Mouse (Mus musculus) heart, embryonic 11.5 days (tissue): ENCODE results near the gene Fdxacb1. TPM values are rescaled to one million over a fixed set of nuclear protein-coding genes. Genes with fewer than 3 reads are reported as not detected.

ENCODE experiments used
- ATAC-seq: fragments of 200-750 bp; cut with Nextera tagmentation; replicated peaks from 2 replicates; pipeline ENCODE4 v1.8.0; 2017; ENCODE audit warnings: moderate library complexity; ENCODE audit not compliant: insufficient number of reproducible peaks, low FRiP score, low TSS enrichment
- H3K27ac ChIP-seq: fragments of 300-500 bp; sonication (generic); 2 replicates; pipeline ENCODE4 v1.5.1; 2014; ENCODE audit warnings: mild to moderate bottlenecking, low read depth, low read length
- H3K27me3 ChIP-seq: fragments of 300-500 bp; sonication (generic); 2 replicates; pipeline ENCODE4 v1.6.1; 2014; ENCODE audit warnings: mild to moderate bottlenecking, low read length, mixed read lengths; ENCODE audit not compliant: control insufficient read depth, insufficient read depth
- H3K36me3 ChIP-seq: fragments of 300-500 bp; sonication (generic); 2 replicates; pipeline ENCODE4 v1.6.1; 2014; ENCODE audit warnings: mild to moderate bottlenecking, low read length, moderate library complexity, mixed read lengths; ENCODE audit not compliant: control insufficient read depth, insufficient read depth
- H3K4me1 ChIP-seq: fragments of 300-500 bp; sonication (generic); 2 replicates; pipeline ENCODE4 v1.6.1; 2014; ENCODE audit warnings: low read length; ENCODE audit not compliant: control insufficient read depth, insufficient read depth
- H3K4me2 ChIP-seq: fragments of 300-500 bp; sonication (generic); 2 replicates; pipeline ENCODE4 v1.6.1; 2014; ENCODE audit warnings: mild to moderate bottlenecking, moderate library complexity
- H3K4me3 ChIP-seq: fragments of 300-500 bp; sonication (generic); 2 replicates; pipeline ENCODE4 v1.5.1; 2014; ENCODE audit warnings: low read depth, low read length
- H3K9ac ChIP-seq: fragments of 300-500 bp; sonication (generic); 2 replicates; pipeline ENCODE4 v1.6.1; 2014; ENCODE audit warnings: mild to moderate bottlenecking, low read depth, low read length, moderate library complexity
- H3K9me3 ChIP-seq: fragments of 300-500 bp; sonication (generic); replicated peaks from 2 replicates; pipeline ENCODE4 v1.6.1; 2016; ENCODE audit warnings: low read length; ENCODE audit not compliant: control insufficient read depth
- WGBS: fragments of 180-500 bp; shearing (Covaris S2); extraction: QIAGEN DNeasy Blood & Tissue Kit; methylation state at CpG from one replicate; pipeline ENCODE4 v1.1.7; 2014; ENCODE audit not compliant: insufficient replicate concordance; 5-methylcytosine and 5-hydroxymethylcytosine counted together
- polyA plus RNA-seq: library from polyadenylated mRNA; unstranded; fragments of >200 nt; fragmentation: Nextera tagmentation; extraction: Ambion mirVana; gene quantifications from 2 replicates; pipeline ENCODE4 v1.2.1, GENCODE M21; 2014

The Fdxacb1 gene
- polyA plus RNA-seq, 1 experiment from 2014 or later = 9.9 TPM

- Histone ChIP-seq H3K4me2 (peak overlapping the region; percentile 62), H3K36me3 (no peaks in the 10 kb centered on the region), H3K4me3 (peak overlapping the region; percentile 54), H3K27ac (peak overlapping the region; percentile 98), H3K9me3 (no peaks in the 10 kb centered on the region), H3K4me1 (peaks cover 9% of the 10 kb centered on the region; the same call in 1 of the 2 replicates), H3K27me3 (no peaks in the 10 kb centered on the region), H3K9ac (peak overlapping the region; percentile 92)
- 23% methylated on average over 7 of the region's 7 CpGs for WGBS
- no peak for ATAC-seq
Measured at GRCm38 (mm10) chr9:50753947-50754346, 14.1 kb upstream of the Fdxacb1 start.

- Histone ChIP-seq H3K9ac (no peak overlapping the region), H3K4me3 (no peak overlapping the region), H3K4me1 (0 out of 2 replicates have a peak, but pooled peaks cover 5% of the 10 kb centered on the region), H3K4me2 (no peak overlapping the region), H3K9me3 (no peaks in the 10 kb centered on the region), H3K27ac (no peak overlapping the region), H3K36me3 (no peaks in the 10 kb centered on the region), H3K27me3 (no peaks in the 10 kb centered on the region)
- no peak for ATAC-seq
- WGBS = 61% methylated on average over 5 of the region's 5 CpGs
Measured at GRCm38 (mm10) chr9:50756711-50757110, 11.3 kb upstream of the Fdxacb1 start.

DNA sequence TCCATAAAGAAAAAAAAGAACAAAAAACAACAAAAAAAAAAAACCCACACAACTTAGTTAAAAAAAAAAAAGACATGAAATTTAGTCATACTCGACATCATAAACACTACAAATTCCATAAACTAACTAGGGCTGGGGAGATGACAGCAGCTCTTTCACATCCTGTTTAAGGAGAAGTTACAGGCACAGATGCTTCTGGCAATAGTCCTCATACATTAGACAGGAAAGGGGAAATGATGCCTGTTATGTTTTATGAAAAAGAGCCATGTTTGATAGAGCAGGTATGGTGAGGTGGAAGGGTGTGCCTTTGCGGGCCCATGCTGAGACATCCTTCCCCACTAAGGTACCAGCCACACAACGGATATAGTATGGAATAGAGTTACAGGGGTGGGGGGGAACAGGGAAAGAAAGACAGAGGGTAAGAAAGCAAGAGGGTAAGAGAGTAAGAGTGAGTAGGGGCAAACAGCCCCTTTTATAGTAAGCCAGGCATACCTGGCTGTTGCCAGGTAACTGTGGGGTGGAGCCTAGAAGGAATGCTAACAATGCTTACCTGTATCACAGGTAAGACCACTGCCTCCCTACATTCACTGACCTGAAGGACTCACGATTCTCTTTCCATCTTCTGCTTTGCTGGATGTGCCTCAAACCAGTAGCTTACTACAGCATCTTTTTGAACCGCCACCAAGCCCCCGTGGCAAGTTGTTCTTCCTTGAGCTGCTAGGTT lies 6.4 kb upstream of the Fdxacb1 start:
- H3K9me3 ChIP-seq = no peaks in the 10 kb centered on the region
- ATAC-seq = no peak
- no peak overlapping the region for H3K27ac ChIP-seq
- H3K9ac ChIP-seq = no peak overlapping the region
- H3K36me3 ChIP-seq = no peaks in the 10 kb centered on the region
- WGBS = 60% methylated on average over 6 of the region's 6 CpGs
- no peaks in the 10 kb centered on the region for H3K27me3 ChIP-seq
- no peaks in the 10 kb centered on the region for H3K4me1 ChIP-seq
- H3K4me2 ChIP-seq = no peak overlapping the region
- no peak overlapping the region for H3K4me3 ChIP-seq

DNA sequence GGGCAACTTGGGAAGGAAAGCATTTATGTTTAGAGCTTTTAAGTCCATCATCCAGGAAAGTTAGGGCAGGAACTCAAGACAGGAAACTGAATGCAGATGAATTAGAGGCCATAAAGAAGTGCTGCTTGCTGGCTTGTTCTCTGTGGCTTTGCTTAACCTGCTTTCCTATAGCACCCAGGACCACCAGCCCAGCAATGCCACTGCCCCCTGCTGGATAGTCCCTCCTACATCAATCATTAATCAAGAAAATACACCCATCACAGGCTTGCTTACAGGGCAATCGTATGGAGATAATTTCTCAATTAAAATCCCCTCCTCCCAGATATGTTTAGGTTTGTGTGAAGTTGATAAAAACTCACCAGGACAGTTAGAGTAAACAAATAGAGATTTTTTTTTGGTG lies 4.7 kb upstream of the Fdxacb1 start:
- no peak for ATAC-seq
- Histone ChIP-seq H3K4me2 (no peak overlapping the region), H3K27me3 (no peaks in the 10 kb centered on the region), H3K4me3 (no peak overlapping the region), H3K4me1 (peaks cover 4% of the 10 kb centered on the region; the same call in 1 of the 2 replicates), H3K27ac (no peak overlapping the region), H3K9me3 (no peaks in the 10 kb centered on the region), H3K9ac (no peak overlapping the region), H3K36me3 (no peaks in the 10 kb centered on the region)
- 66% methylated on average over 1 of the region's 1 CpGs for WGBS

DNA sequence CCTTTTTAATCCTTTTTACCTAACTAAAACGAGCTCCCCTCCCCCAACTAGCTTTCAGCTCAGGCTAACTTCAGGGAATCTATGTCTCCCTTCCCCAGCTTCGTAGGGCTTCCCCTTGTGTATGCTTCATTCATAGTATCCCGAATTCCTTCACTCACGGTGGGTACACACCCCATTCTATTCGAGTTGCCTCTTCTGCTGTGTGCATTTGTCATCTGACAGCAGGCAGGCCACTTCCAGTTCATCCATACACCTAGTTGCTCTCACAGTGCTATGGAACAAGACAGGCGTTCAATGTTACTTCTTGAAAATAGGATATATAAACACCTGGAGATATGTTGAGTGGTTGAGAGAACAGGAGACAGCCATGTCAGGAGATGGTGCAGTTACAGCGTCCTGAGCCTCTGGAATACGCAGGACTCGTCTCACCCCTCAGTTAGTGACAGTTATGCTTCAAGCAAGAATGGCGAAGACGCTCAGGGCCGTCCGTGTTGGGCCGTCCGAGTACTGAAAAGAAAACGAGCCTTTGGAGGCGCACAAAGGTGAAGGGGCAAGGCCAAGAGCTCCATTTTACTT lies 417 bp upstream of the Fdxacb1 start:
- Histone ChIP-seq H3K9me3 (no peaks in the 10 kb centered on the region), H3K4me3 (peak overlapping the region; percentile 73), H3K27me3 (no peaks in the 10 kb centered on the region), H3K27ac (peak overlapping the region; percentile 91), H3K4me1 (peaks cover 8% of the 10 kb centered on the region), H3K4me2 (peak overlapping the region; percentile 91), H3K9ac (peak overlapping the region; percentile 81), H3K36me3 (no peaks in the 10 kb centered on the region)
- peak; percentile 23 for ATAC-seq
- 7% methylated on average over 17 of the region's 17 CpGs for WGBS

DNA sequence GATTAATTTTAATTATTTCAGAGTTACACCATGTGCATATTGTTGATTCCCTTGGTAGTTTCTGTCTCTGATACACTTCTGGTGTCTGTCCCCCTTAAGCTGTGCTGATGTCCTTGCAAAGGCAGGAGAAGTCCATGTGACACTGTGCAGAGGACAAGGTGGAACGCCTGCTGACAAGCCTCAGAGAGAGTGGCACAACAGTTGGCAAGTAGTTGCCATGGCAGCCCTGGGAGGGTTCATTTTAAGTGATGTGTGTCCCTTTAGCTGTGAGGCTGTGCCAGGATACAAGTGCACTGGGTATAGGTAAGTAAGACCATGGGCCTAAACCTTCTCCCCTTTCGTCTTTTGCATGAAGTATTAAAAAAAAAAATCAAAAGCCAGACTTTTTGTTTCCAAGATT lies 2.0 kb downstream of the Fdxacb1 start:
- Histone ChIP-seq H3K36me3 (no peaks in the 10 kb centered on the region), H3K9ac (no peak overlapping the region), H3K27me3 (no peaks in the 10 kb centered on the region), H3K4me2 (no peak overlapping the region), H3K27ac (no peak overlapping the region), H3K9me3 (no peaks in the 10 kb centered on the region), H3K4me3 (no peak overlapping the region), H3K4me1 (peaks cover 8% of the 10 kb centered on the region)
- 88% methylated on average over 2 of the region's 2 CpGs for WGBS
- ATAC-seq = no peak

GRCm38 (mm10) chr9:50774026-50774462 lies 6.0 kb downstream of the Fdxacb1 start:
- Histone ChIP-seq H3K4me2 (peak overlapping the region; percentile 79), H3K27me3 (no peaks in the 10 kb centered on the region), H3K27ac (no peak overlapping the region), H3K9ac (no peak overlapping the region), H3K4me3 (no peak overlapping the region), H3K9me3 (no peaks in the 10 kb centered on the region), H3K36me3 (peaks cover 2% of the 10 kb centered on the region; the same call in 1 of the 2 replicates), H3K4me1 (no peaks in the 10 kb centered on the region; the same call in 1 of the 2 replicates)
- no peak for ATAC-seq
- 71% methylated on average over 4 of the region's 4 CpGs for WGBS

GRCm38 (mm10) chr9:50774991-50775612 lies 7.1 kb downstream of the Fdxacb1 start, which contains the start of the genes Alg9 and 1110032A03Rik:
Gene Alg9, plus strand, starts transcription at chr9:50775019.
Gene 1110032A03Rik, minus strand, starts transcription at chr9:50775520.
- Histone ChIP-seq H3K4me1 (no peaks in the 10 kb centered on the region), H3K27me3 (no peaks in the 10 kb centered on the region), H3K4me3 (peak within 1 kb of the TSS; percentile 84), H3K36me3 (peaks cover 4% of the 10 kb centered on the region; the same call in 1 of the 2 replicates), H3K9me3 (no peaks in the 10 kb centered on the region), H3K9ac (peak within 1 kb of the TSS; percentile 90), H3K4me2 (peak within 1 kb of the TSS; percentile 79), H3K27ac (peak within 1 kb of the TSS; percentile 65)
- WGBS = under 1% methylated on average over 48 of the region's 51 CpGs
- ATAC-seq = peak; percentile 63
